Mouse (Mus musculus): ENCODE data around the gene Ush1g.

GRCm38 (mm10) chr11:115323354-115323753 is 1.5 kb upstream of the Ush1g start:
- TF ChIP-seq POLR2A (IDR thresholded peaks at IDR 0.05; ENCODE audit: insufficient read length, low read depth) (no peak), SRF (IDR thresholded peaks at IDR 0.05; ENCODE audit: control insufficient read depth, insufficient read length, low read depth) (no peak), MYOG (IDR thresholded peaks at IDR 0.05; ENCODE audit: control insufficient read depth in 1 of 3, insufficient read depth in 1 of 3, insufficient read length in 2 of 3, low read depth in 2 of 3) (no peak), MAX (IDR thresholded peaks at IDR 0.05; ENCODE audit: low read depth) (no peak), USF1 (IDR thresholded peaks at IDR 0.05; ENCODE audit: low read depth) (no peak), POLR2AphosphoS2 (IDR thresholded peaks at IDR 0.05; ENCODE audit: insufficient read length, low read depth) (no peak), TCF12 (IDR thresholded peaks at IDR 0.05; ENCODE audit: insufficient read depth, poor library complexity, severe bottlenecking) (no peak), E2F4 (IDR thresholded peaks at IDR 0.05; ENCODE audit: insufficient read depth) (no peak), TCF3 (IDR thresholded peaks at IDR 0.05; ENCODE audit: insufficient read length, low read depth) (no peak), CEBPB (IDR thresholded peaks at IDR 0.05; ENCODE audit: insufficient read depth, poor library complexity, severe bottlenecking) (no peak)
